Mouse (Mus musculus) cerebellum, adult 8-10 months (tissue): ENCODE results near the gene Llgl1.
A peak's percentile ranks its signal among the peaks of the same experiment; 100 is the strongest.

Experiments used
- DNase-seq: peaks from one replicate; pipeline ENCODE4 v3.0.0; 2022

The Llgl1 gene

GRCm38 (mm10) chr11:60726601-60727391 lies 27.3 kb downstream of the Llgl1 start, which contains the start of gene Flii:
Gene Flii, minus strand, starts transcription at chr11:60727263.
- peak; percentile 76 for DNase-seq

DNA sequence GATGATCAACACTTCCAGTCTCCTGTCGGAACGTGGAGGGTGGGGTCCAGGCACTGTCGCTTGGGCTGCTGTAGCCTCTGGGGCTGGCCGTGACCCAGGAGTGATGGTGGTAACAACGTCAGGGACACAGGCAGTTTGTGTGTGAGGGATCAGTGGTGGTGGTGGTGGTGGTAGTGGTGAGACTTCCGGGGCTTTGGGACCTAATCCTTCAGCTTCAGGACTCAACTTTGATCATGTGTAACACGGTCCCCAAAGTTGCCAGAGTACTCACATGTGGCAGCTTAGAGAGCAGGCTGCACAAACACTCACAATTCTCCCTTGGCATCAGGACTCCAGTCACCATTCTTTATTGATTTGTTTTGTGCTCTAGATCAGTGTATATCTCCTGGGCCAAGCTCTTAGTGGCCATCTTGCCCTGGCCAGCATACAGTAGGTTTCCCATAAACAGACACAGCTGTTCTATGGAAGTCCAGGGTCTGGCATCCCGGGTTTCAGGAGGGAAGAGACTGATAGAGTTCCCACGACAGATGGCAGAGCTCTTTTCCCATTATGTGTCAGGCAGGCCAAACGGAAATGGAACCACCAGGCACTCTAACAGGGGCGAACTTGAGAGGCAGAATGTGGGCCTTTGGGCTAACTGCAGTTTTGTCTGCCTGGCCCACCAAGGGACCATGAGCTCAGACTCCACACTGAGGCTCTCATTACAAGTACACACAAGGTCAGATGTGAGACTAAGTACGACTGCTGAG lies 28.0 kb downstream of the Llgl1 start:
- DNase-seq, result peak; percentile 43

- peak; percentile 94 for DNase-seq
Measured at GRCm38 (mm10) chr11:60728260-60728761, 28.8 kb downstream of the Llgl1 start, which contains the start of gene Mief2. Gene Mief2, plus strand, starts transcription at chr11:60728398.

DNA sequence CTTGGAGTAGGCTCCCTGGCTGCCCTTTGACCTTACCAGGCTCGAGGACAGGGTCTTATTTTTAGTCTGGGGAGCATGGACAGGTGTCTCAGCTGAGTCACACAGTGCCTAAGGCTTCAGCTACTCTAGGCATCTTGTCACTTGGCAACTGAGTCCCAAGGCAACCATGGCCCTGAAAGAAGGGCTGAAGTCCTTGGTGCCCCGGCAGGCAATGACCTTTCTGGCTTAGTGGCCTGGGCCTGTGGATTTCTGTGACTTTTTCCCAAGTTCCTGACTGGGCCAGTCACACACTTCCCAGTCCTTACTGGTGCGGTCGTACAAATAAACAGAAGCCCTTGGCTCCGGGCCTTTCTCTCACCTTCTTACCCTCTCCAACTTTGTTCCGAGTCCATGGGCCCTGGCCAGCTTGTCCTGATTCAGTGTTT lies 29.7 kb downstream of the Llgl1 start:
- no peak for DNase-seq

DNA sequence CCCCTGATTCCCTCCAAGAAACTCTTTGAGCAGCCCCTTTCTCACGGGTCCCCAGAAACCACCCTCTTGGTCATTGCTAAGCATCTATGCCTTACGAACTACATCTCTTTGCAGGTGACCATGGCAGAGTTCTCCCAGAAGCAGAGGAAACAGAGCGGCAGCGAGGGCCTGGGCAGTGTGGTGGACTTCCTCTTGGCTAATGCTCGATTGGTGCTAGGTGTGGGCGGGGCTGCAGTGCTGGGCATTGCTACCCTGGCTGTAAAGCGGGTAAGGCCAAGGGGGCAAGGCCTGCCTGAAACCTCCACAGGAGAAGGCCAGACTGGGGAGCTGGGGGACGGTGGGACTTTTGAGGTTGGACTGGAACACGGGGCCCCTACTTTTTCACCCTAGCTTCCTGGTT lies 30.6 kb downstream of the Llgl1 start:
- no peak for DNase-seq

DNA sequence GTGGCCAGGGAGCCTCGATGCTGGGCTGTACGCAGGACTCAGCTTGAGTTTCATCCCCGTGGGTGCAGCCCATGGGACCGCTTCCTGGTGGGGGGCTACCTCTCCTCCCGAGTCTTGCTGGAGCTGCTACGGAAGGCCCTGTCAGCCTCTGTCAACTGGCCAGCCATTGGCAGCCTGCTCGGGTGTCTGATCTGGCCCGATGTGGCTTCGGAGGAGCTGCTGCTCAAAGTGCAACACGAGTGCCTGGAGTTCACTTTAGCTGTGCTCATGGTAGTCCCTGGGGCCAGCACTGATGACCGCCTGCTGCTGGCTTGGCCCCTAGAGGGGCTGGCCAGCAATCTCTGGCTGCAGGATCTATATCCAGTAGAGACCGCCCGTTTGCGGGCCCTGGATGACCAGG lies 31.7 kb downstream of the Llgl1 start:
- DNase-seq, result no peak

DNA sequence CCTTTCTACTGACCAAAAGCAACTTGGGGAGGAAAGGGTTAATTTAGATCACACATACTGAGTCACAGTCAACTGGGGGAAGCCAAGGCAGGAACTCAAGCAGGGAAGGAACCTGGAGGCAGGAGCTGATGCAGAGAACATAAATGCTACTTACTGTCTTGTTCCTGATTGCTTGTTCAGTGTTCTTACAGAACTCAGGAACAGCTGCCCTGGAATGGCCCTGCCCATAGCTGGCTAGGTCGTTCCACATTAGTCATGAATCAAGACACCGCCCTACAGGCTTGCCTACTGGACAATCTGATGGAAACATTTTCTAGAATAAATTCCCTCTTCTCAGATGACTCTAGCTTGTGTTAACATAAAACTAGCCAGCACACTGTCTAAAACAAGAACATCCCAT lies 34.7 kb downstream of the Llgl1 start:
- no peak for DNase-seq

- no peak for DNase-seq
Measured at GRCm38 (mm10) chr11:60735191-60735590, 35.7 kb downstream of the Llgl1 start.

DNA sequence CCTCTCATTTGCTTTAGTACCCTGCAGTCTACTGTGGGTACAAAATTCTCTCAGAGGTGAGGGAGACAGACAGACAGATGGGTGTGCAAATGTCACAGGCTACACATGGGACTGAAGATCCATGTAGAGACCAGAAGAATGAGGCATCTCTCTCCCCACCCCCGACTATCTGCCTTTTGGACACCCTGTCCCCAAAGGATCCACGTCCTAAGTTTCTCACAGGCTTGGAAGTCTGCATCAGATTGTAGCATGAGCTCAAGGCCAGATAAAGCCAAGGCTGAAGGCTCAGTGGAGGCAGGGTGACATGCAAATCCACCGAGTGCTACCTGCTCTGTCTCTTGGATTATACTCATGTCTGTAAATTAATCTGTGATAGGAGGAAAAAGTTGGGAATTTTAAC lies 37.0 kb downstream of the Llgl1 start:
- DNase-seq, result no peak

- DNase-seq, result no peak
Measured at GRCm38 (mm10) chr11:60737450-60737849, 37.9 kb downstream of the Llgl1 start.

GRCm38 (mm10) chr11:60740321-60740720 lies 40.8 kb downstream of the Llgl1 start:
- no peak for DNase-seq

DNA sequence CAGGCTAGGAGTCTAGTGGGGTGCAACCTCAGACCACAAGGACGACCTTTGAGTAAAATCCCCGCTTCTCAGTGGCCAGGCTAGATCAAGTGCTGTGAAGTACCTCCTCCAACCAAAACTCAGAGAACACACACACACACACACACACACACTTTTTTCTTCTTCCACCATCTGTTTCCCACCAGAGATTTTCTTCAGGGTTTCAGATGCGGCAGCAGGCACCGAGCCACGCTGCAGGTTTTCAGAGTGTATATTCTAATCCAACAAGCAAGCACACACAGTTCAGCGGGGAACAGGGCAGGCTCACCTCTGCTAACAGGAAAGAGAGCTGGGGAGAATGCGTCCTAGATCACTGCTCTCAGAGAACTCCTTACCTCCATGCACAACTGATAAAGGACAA lies 56.0 kb downstream of the Llgl1 start:
- no peak for DNase-seq

GRCm38 (mm10) chr11:60761681-60762080 lies 62.2 kb downstream of the Llgl1 start:
- DNase-seq, result no peak
